Mouse (Mus musculus): ENCODE measurements at regions not wholly inside any gene's neighbourhood (a gene's known extent, or its start where the extent isn't known, plus 50 kb on each side); places are given as distances from the start of the nearest gene placed in this dataset.

DNA sequence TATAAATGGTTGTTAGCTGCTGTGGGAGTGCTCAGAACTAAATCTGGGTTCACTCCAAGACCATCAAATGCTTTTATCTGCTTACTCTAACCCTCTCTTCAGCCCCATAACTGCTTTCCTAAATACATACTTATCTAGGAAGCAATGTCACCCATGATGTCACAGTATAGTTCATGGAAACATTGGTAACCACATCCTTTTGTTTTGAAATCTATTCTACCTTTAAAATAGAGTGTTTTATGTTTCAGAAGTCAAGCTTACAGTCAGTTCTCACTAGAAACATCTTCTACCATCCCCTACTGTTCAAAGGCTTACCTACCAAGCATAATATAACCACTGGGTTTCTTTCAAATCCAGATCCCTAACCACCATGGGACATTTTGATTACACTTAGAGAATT, 436.4 kb upstream of the Intu start:
- no peak for DNase-seq

DNA sequence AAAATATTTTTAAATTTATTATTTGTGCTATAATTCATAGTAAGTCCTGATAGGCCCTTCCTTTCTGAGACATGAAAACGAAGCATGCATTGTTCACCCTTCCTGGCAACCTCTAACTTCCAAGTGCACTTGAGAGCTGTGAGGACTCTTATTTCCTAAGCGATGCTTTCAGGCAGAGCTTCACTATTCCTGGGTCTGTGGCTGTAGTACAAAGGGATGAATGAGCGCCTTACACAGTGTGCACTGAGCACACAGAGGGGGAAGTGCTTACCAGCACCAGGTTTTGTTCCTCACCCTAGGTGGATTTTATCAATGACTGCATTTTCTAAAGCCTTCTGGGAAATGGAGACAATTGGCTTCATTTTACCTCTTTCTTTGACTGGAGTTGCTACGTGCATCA, 428.4 kb upstream of the Intu start:
- DNase-seq, result peak; percentile 4

DNA sequence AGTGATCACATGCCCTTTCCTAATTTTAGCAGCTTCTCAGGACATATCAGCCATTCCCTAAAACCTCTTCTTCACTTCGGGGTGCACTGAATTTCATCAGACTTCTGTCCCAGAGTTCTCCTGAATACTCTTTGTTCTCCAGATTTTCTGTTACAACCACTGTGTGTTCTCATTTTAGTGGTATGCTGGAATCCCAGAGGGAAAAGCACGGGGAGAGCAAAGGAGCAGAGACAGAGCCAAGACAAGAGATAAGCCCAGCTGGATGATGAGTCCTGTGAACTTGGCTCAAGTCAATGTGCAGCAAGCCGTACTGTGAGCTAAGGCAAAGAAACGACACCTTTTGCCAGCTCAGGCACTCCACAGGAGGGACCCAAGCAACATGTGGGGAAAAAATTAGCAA, 416.3 kb upstream of the Intu start:
- DNase-seq, result no peak

DNA sequence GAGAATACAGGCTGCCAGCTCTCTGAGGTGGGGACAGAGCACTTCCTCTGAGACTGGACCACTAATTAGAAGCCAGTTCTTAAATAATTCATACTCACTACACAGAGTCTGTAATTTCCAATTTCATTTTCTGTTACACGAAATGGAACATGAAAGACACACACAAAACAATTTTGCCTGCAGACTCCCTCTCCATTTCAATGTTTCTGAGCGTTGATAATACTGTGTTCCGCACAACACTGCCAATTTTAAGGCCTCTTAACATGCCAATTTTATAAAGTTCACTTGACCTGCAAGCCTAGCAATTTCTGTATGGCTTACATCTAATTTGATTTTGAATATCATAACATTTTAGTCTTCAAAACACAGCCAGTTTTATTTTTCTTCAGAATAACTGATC, 412.5 kb upstream of the Intu start:
- DNase-seq, result no peak

DNA sequence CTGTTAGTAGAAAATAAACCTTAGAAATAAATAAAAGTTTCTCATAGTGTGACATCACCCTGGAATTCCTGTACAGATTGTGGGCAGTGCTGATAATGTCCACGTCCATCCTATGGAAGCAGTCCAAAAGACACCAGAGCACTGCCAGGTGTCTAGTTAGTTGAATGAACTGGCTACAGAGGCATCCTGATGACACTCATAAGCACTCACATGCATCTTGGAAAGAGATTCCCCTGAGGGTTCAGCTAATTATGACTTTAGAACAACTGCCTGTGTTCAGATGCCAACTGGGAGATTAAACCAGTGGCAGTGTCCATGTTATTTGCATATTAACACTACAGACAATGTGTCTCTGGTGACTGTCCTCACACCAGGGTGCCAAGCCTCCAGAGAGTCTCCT, 411.6 kb upstream of the Intu start:
- DNase-seq, result no peak

DNA sequence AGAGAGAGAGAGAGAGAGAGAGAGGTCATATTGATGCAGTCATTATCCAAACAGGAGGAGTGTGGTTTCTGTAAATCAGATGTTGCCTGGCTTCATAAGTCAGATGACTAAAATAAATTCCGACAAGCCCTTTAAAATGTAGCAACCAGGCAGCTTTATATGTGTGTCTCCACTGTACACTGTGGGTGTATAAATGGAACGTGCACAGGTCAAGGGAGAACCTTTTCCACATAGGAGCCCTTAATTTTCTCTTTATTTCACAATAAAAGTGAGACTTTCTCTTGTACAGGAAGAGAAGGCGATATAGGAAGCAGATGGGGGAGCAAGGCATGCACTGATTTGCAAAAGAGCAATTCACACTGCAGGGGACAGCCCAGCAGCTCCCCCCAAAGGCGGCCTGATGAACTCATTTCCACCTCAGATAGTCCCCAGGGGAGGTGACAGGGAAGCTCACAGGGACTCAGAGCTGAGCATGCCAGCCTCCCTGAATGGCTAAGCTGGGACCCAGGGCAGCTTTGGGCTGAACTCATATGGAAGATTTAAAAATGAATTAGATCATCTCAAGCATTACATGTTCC, 410.7 kb upstream of the Intu start:
- no peak for DNase-seq

DNA sequence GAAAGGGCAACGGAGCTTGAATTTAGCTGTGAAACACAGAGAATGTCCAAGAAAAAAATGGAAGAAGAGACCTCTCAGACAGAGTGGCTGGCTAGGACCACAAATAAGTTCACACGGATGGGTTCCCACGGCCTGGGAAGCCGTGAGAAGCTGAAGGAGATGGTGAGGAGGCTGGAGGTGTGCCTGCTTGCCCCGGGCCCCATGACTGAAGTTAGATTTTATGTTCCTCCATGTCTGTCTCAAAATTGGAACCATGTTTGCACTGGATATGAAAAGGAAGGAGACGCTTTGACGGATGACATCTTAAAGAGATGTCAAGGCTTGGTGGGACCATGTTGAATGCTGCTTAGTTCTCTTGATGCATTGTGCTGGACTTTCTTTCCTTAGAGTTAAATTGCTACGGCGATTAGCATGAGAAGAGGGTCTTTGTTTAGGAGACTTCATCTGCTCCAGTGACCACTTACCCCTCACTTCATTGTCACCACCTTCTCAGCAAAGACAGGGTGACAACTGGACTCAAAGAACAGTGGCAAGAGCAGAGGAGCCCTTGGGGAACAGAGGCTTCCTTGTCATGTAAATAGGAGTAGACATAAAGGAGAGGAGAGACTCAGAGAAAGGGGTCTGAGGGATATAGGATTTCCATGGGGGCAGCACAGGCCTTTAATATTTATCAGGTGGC, 407.4 kb upstream of the Intu start:
- no peak for DNase-seq

DNA sequence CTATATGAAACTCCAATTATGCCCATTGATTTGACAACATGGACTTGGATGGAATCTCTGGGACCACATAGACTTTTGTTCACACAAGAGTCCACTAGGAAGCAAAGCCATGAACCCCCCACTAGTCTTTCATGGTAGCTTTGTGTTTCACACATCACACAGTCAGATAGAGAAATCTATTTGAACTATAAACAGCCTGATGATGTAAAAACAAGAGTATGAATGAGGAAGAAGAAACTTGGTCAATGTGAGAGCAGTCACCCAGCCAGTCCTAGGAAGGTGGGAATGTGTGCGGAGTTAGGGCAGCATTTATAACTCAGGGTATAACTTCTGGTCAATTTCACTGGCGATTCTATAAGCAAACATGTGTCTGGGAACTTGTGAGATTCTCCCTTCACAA, 404.2 kb upstream of the Intu start:
- no peak for DNase-seq

DNA sequence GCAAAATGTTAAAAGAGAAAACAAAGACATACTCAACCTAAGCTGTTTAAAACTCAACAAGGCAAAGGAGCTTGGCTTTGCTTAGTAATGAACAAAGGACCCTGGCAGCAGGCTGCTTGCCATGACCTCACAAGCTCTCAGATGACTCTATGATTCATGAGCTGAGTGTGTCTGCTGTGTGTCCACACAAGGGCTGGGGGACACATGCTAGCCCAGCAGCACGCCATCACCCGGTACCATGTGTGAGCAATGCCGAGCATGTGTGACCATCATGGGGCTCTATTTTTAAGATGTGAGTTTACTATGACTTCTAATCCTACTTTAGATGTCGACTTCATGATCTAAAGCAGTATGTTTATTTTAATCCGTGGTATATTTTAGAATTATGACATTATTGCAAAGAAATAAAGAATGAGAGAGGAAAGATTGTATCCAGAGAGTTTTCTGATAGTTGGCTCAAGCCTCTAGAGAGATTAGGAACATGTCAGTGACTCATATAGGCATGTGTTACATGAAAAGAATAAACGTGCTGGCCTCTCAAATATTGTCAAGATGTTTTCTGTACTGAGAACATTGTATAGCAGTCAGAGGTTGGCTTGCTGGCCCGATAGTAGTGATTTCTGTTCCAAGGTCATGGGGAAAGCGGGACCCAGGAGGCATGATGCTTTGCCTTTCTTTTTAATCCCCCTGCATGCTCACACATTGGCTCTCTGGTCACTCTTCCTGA, 400.1 kb upstream of the Intu start:
- no peak for DNase-seq

DNA sequence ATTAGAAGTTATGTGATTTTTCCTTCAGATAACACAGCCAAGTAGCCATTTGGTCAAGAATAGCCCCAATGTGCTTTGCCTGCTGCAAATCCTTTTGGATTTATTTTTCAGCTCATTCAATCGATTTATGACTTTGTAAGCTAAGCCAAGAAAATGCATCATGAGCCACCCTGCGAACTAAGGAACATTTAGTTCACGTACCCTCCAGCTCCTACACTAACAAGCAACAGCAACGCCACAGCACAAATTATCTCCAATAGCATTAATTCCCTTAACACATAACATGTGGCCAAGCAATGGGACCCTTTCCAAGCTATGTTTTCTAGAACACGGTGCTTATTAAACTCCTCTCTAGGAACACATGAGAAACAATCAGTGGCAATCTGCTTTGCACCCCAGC, 392.4 kb upstream of the Intu start:
- DNase-seq, result peak; percentile 6

DNA sequence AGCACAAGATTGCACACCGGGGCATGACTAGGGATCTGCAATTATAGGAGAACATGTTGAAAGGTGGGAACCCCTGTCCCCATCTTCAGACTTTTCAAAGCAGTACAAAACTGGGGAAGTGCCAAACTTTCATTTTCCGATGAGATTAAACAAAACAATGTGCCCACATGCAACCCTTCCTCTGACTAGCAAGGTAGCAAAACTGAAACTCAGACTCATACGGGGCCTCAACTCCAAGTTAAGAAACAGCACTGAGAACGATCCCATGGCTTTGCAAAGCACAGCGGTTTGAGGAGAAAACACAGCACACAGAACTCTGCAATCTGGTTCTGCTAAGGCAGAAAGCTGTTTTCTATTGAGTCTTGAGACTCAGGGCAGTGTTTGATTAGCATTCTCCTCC, 388.9 kb upstream of the Intu start:
- DNase-seq, result no peak

DNA sequence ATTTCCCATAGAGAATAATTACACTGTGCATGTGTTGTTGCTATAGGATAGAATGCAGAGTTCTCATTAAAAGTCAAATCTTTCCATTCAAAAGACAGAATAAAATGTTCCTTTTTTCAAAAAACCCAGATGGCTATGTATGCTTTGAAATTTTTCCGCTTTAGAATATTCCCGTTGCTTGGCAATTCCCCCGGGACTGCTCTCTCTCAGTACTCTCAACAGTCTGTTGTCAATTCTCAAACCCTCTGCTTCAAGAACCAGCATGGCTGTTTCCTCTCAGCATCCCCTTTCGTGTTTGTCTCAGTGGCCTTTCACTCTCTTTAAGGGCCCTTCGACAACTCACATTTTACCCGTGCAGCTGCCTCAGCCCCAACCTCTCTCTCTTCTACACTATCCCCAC, 372.5 kb upstream of the Intu start:
- no peak for DNase-seq

DNA sequence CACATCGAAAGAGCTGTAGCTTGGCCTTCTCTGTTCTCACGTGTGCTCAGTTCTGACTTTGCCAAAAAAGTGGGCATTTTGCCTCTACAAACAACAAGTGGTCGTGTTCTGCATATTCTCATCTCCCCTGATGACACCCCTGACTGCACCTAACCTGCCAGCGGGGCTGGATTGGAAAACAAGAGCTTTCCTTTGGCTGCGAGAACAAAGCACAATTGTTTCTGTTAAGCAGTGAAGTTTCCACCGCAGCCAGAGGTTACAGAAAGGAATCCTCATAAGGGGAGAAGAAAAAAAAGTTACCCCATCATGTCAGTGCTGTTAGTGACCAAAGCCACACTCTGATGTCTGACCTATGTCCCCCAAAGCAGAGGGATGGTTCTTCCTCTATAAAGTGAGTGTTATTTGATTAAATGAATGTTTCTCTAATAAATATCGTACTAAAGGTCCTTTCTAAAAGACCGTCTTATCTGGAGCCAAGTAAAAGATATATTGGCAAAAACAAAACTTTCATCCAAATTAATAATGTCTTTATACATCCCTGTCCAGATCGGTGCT, 371.4 kb upstream of the Intu start:
- DNase-seq, result no peak

DNA sequence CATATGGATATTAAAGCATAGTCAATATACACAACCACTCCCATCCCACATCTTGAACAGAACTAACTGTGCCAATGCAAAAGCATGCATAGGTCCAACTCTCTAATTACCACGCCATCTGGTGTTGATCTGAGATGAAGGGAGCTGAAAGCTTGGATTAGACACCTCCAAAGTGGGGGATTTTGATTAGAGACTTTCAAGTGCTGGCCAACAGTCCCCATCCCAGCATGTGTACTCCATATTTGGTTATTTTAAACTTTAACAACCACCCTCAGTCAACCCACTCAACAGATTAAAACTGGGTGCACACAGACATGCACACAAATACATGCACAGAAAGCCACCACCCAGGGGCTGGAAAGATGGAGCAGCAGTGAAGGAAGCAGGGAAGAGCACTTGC, 366.9 kb upstream of the Intu start:
- DNase-seq, result no peak

DNA sequence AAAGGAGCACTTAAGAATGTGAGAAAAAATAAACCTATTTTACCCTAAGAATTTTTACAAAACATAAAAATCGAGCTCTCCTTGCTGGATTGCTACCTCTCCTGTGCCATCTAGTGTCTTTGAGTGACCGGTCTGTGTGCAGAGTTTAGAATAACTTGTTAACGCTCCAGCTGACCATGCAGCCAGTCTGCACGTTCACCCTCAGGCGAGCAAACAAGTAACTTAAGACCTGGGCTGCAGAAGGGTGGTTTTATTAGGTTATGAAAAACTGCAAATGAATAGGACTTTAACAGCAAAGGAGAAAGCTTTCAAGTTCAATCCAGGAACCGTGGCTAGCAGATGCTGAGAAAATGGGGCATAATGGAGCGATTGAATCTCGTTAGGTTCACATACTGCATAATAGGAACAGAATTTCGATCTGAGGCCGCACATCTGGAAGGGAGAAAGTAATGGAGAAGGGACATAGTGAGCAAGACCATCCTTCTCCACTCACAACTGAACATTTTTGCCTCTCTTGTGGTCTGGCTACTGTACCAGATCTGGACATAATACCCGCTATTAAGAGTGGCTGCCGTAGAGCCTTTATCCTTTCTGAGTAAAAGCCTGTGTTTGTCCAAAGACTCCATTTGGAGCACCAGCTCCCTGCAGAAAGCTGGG, 363.0 kb upstream of the Intu start:
- no peak for DNase-seq

DNA sequence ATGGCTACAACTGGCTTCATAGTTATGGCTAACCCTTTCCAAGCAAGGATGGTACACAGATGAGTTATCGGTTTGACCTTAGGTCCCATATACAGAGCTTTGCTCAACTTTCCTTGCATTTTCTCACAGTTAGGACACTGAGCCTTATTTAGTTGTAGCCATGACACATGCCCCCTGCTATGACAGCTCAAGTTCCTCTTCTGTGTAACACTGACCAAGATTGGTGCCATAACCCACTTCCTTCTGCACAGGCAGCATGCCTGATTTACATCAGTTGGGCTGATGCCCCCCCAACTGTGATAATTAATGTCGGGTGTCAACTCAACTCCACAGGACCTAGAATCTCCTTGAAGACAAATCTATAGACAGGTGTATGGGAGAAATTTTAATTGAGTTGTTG, 361.5 kb upstream of the Intu start:
- DNase-seq, result no peak

DNA sequence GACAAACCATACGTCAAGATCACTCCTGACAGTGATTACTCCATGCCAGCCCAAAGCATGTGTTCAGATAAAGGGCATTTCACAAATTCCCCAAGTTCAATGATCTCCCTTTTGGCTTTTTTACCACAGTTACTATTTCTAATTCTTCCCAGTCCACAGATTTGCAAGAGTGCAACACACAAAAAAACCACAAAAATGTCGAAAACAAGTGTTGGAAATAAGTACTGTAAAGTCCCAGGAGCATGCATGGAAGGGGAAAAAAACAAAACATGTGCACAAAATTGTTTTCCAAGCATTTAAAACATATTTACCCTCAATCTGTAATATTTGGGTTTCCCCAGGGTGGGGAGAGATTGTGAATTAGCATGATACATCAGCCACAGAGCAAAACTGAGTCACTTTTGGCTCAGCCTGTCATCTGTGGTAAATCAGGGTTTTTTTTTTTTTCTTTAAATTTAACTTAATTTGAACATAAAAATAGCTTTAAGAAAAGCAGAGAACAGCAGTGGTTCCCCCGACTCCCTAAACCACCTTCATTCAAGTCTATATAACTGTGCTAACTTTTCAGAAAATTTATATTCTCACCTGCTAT, 351.3 kb upstream of the Intu start:
- DNase-seq, result no peak

DNA sequence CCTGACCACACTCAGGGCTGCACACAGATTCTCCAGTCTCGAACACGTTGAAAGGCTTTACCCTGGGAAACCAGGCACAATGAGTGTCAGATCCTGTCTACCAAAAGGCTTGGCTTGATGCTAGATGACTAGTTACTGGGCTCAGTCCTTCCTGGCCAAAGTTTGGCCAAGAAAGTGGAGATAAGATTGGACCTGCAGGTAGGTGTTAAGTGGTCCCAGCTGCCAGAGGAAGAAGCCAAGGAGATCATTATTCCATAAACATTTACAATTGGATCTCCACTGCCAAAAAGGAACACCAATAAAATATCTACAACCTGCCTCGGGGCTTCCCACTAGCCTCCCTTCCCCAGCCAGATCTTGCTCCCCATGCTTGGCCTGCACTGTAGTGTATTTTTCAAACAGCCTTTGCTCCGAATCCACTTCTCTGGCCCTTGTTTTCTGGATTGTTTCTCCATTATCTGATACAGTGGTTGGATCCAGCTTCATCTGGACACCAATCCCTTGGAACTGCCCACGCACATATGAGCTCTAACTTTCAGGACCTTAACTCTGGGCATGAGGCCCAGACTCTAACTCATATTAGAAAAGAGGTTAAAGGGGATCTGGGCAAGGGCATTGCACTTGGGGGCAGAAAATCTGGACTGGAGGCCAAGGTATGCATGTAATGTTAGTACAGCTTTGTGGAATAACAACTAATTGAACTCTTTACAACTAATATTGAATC, 345.3 kb upstream of the Intu start:
- DNase-seq, result no peak

DNA sequence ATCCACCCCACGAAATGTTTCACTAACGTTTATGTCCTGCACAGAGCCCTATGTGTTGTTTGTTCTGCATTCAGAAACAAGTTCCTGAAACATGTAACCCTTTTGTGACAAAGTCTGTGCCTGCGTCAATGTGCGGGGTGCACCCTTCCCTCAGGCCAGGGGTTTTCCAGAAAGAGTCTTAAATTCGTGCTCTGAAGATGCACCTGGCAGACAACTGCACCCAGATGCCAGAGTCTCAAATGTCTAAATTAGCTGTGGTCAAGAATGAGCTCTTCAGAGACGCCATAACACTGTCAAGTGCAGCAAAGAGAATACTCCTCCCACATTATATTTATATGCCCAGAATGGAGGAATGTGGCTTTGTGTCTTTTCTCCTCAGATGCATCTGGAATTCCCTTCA, 341.6 kb upstream of the Intu start:
- DNase-seq, result no peak

DNA sequence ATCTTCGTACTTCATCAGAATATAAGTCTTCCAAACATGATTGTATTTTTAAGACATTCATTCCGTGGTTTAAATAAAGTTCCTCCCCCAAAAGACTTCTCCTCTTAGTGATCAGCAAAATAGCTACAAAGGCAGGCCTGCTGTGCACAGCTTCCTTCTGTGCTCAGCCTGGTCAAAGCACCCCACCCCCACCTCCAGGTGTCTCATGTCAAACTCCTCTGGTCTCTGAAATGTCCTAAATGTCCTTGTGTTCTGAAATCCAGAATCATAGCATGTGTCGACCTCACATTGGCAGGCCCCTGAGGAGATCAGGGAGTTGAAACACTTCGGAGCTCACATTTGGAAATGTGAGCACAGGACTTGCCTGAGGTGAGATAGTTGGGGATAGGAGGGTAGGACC, 341.1 kb upstream of the Intu start:
- no peak for DNase-seq

DNA sequence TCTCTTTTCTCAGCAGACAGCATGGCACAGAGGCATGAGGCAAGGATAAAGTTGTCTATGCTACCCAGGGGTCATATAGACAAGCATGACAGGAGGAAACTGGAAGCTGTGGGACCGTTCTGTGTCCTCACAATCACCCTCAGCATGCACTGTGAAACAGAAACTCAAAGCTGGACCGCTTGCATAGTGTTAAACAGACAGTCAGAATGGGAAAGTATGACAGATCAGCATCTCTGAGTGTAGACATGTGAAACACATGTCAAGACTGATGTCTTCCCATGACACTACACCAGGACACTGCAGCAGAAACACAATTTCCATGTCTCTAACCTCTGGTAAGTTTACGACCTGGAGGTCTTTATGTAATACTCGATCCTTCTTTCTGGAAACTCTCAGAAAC, 330.9 kb upstream of the Intu start:
- no peak for DNase-seq

DNA sequence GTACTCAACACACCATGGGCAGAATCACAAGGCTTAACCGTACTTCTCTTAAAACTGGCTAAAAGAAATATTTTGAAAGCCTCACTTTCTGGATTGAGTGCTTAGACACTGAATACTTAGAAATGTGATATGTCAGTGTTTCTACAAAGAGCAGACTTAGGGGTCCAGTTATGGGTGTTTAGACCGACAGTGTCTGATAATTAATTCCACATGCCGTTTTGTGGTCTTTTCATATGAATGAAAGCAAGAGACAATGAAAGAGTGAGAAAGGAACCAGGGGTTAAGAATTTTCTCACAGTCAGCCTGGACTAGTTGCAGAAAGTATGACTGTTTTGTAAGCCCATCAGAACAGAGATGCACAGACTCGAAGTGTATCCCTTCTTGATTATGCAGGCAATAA, 324.8 kb upstream of the Intu start:
- DNase-seq, result no peak

DNA sequence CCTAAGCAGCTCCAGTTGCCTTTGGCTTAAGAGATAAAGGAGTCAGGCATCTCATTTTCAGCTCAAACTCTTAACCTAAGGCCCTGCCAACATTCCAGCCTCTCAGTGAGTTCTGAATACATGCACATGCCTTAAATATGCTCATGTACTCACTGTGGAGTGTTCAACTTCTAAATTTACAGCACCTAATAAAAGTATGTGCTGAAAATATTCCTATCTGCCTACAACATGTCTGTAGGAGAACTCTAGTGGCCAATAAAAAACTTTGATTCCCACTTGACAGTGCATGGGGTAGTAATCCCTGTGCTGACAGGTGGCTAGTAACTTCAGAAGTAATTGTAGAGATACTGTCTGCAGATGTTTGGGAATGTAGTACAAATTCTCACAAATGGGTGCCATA, 319.3 kb upstream of the Intu start:
- DNase-seq, result no peak
